Mouse (Mus musculus): ENCODE measurements at regions not wholly inside any gene's neighbourhood (a gene's known extent, or its start where the extent isn't known, plus 50 kb on each side); places are given as distances from the start of the nearest gene placed in this dataset.

- no peak for ATAC-seq (ENCODE audit: insufficient number of reproducible peaks, insufficient read depth, low FRiP score, low TSS enrichment, low read depth)
- H3K27ac ChIP-seq = no peak overlapping the region
- no peaks in the 10 kb centered on the region for H3K9me3 ChIP-seq
- no peak overlapping the region for H3K4me2 ChIP-seq
- no peak overlapping the region for H3K4me3 ChIP-seq (replicated peaks)
- peaks cover 5% of the 10 kb centered on the region; the same call in 1 of the 2 replicates for H3K27me3 ChIP-seq
- H3K4me1 ChIP-seq (replicated peaks) = no peaks in the 10 kb centered on the region
- no peak overlapping the region for H3K9ac ChIP-seq (replicated peaks)
- H3K36me3 ChIP-seq = no peaks in the 10 kb centered on the region
- WGBS = 77% methylated on average over 10 of the region's 10 CpGs
These were observed 209.0 kb upstream of the Btbd3 start for GRCm38 (mm10) chr2:138047361-138047760.

DNA sequence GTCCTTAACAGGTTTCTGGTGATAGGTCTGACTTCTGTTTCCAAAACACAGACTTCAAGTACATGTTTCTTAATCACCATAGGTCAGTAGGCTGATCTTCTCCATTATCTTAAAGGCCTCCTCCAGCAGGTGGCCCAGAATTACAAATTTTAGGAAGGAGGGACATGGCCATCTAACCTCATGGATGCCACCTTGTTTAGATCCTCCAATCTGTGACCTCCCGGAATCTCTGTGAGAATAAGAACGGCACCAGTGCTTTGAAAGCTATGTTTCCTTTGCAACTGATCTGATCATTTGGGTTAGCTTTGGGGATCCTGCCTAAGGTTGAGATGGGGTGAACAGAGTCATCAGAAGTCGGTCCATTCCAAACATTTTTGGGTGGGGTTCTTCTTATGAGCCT lies 209.4 kb upstream of the Btbd3 start:
- Histone ChIP-seq H3K4me3 (replicated peaks) (no peak overlapping the region), H3K4me2 (no peak overlapping the region), H3K27me3 (peaks cover 5% of the 10 kb centered on the region; the same call in 1 of the 2 replicates), H3K27ac (no peak overlapping the region), H3K9me3 (no peaks in the 10 kb centered on the region), H3K4me1 (replicated peaks) (no peaks in the 10 kb centered on the region), H3K9ac (replicated peaks) (no peak overlapping the region), H3K36me3 (no peaks in the 10 kb centered on the region)
- no peak for ATAC-seq (ENCODE audit: insufficient number of reproducible peaks, insufficient read depth, low FRiP score, low TSS enrichment, low read depth)
- WGBS = 92% methylated on average over 3 of the region's 3 CpGs

DNA sequence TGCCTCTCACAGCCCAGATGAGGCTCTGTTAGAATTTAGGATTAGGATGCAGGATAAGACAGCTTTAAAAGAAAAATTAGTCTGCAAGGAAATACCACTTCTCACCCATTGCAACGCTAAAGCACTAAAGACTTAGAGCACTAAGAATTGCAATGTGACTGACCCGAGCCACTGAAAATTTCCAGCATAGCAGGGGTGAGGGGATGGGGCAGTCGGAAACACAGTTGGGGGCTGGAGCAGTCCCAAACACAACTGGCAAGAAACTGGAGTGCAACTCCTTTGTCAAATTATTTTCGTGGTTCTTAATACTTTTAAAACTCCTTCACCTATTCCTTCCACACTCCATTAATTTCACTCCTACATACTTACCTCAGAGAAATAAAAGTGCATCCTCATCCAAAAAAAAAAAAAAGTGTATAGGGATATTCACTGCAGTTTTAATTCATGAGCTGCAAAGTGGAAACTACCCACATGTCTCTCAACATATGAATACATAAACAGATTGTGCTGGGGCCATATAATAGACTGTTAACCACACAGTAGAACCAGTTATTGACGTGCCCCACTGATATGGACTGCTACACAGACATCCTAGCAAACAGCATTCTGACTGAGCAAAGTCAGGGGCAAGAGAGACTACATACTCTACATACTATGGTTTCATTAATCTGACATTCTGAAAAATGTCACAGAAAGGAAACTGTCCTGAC lies 210.3 kb upstream of the Btbd3 start:
- Histone ChIP-seq H3K27me3 (peaks cover 5% of the 10 kb centered on the region; the same call in 1 of the 2 replicates), H3K36me3 (no peaks in the 10 kb centered on the region), H3K4me1 (replicated peaks) (no peaks in the 10 kb centered on the region), H3K4me2 (no peak overlapping the region), H3K9ac (replicated peaks) (no peak overlapping the region), H3K27ac (no peak overlapping the region), H3K9me3 (no peaks in the 10 kb centered on the region), H3K4me3 (replicated peaks) (no peak overlapping the region)
- WGBS = 47% methylated on average over 5 of the region's 5 CpGs
- no peak for ATAC-seq (ENCODE audit: insufficient number of reproducible peaks, insufficient read depth, low FRiP score, low TSS enrichment, low read depth)

- no peaks in the 10 kb centered on the region for H3K27me3 ChIP-seq
- H3K9me3 ChIP-seq = no peaks in the 10 kb centered on the region
- no peak overlapping the region for H3K4me3 ChIP-seq (replicated peaks)
- no peaks in the 10 kb centered on the region for H3K4me1 ChIP-seq (replicated peaks)
- WGBS = 57% methylated on average over 6 of the region's 6 CpGs
- H3K36me3 ChIP-seq = no peaks in the 10 kb centered on the region
- no peak overlapping the region for H3K9ac ChIP-seq (replicated peaks)
- no peak for ATAC-seq (ENCODE audit: insufficient number of reproducible peaks, insufficient read depth, low FRiP score, low TSS enrichment, low read depth)
- H3K27ac ChIP-seq = no peak overlapping the region
- no peak overlapping the region for H3K4me2 ChIP-seq
These were observed 215.7 kb upstream of the Btbd3 start for GRCm38 (mm10) chr2:138040706-138041105.

GRCm38 (mm10) chr2:138040302-138040701 lies 216.1 kb upstream of the Btbd3 start:
- ATAC-seq (ENCODE audit: insufficient number of reproducible peaks, insufficient read depth, low FRiP score, low TSS enrichment, low read depth) = no peak
- no peaks in the 10 kb centered on the region for H3K27me3 ChIP-seq
- H3K9ac ChIP-seq (replicated peaks) = no peak overlapping the region
- H3K4me2 ChIP-seq = no peak overlapping the region
- no peak overlapping the region for H3K27ac ChIP-seq
- WGBS = 75% methylated on average over 5 of the region's 5 CpGs
- no peaks in the 10 kb centered on the region for H3K9me3 ChIP-seq
- no peak overlapping the region for H3K4me3 ChIP-seq (replicated peaks)
- H3K36me3 ChIP-seq = no peaks in the 10 kb centered on the region
- H3K4me1 ChIP-seq (replicated peaks) = no peaks in the 10 kb centered on the region

DNA sequence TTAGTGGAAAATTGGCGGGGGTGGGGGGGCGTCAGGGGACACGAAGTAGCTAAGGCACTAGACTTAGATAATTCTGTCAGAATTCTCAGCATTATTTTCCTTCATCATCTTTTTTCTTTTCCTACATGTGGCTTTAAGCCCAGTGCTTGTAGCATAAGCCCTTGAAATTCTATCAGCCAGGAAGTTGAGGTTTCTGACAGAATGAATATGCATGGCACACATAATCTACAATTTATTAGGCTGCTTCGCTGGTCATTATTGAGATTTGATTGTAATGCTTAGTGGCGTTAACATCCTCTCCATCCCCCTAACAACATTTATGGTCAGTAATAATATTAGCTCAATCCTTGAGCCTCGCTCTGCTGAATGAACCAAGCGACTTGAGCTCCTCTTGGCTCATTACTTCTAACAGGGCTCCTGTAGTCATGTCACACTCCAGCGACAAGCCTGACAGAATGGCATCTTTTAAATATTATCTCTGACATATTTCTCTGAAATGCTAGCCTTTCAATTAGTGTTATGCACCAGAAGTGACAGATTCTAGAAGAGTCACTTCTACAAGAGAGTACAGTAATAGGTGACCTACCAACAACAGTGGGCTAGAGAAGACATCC lies 222.1 kb upstream of the Btbd3 start:
- Histone ChIP-seq H3K36me3 (no peaks in the 10 kb centered on the region), H3K4me3 (replicated peaks) (no peak overlapping the region), H3K27ac (no peak overlapping the region), H3K9ac (replicated peaks) (no peak overlapping the region), H3K27me3 (no peaks in the 10 kb centered on the region), H3K4me2 (no peak overlapping the region), H3K4me1 (replicated peaks) (no peaks in the 10 kb centered on the region), H3K9me3 (no peaks in the 10 kb centered on the region)
- ATAC-seq (ENCODE audit: insufficient number of reproducible peaks, insufficient read depth, low FRiP score, low TSS enrichment, low read depth) = no peak
- 81% methylated on average over 8 of the region's 8 CpGs for WGBS

DNA sequence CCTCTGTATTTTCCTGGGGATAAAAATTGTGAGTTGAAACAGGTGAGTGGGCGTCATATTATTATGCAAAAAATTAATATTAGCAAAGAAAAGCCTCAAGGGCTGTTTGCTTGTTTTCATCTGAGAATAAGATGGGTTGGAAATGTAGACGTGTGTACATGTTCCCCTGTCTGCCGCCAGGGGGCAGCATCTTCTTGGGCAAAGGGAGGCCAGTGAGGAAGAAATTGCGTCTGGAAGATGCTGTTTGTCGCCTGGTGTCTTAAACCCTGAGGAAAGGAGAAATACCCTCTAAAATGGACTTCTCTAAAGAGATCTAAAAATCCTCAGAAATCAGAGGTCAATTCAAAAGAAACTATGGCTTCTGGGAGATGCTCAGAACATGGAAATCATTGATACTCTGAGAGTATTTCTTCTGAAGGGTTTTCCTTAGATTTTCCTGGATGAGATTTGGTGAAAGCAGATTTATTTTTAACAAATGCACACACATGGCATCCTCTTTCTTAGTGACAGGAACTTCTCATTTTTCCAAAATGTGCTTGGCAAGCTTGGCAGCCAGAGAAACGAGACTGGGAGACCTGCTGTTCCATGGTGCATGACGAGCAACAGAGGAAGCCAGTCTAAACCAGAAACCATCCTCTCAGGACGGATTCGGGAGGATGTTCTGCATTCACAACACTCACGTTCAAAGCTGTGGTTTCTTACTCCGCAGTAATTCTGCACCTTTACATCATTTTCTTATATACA lies 222.8 kb upstream of the Btbd3 start:
- Histone ChIP-seq H3K4me3 (replicated peaks) (no peak overlapping the region), H3K27me3 (no peaks in the 10 kb centered on the region), H3K9ac (replicated peaks) (no peak overlapping the region), H3K9me3 (no peaks in the 10 kb centered on the region), H3K4me1 (replicated peaks) (no peaks in the 10 kb centered on the region), H3K36me3 (no peaks in the 10 kb centered on the region), H3K4me2 (no peak overlapping the region), H3K27ac (no peak overlapping the region)
- no peak for ATAC-seq (ENCODE audit: insufficient number of reproducible peaks, insufficient read depth, low FRiP score, low TSS enrichment, low read depth)
- WGBS = 41% methylated on average over 11 of the region's 11 CpGs

- Histone ChIP-seq H3K4me1 (replicated peaks) (no peaks in the 10 kb centered on the region), H3K9me3 (no peaks in the 10 kb centered on the region), H3K27me3 (no peaks in the 10 kb centered on the region), H3K4me3 (replicated peaks) (no peak overlapping the region), H3K36me3 (no peaks in the 10 kb centered on the region), H3K9ac (replicated peaks) (no peak overlapping the region), H3K4me2 (no peak overlapping the region), H3K27ac (no peak overlapping the region)
- ATAC-seq (ENCODE audit: insufficient number of reproducible peaks, insufficient read depth, low FRiP score, low TSS enrichment, low read depth) = no peak
- WGBS = 86% methylated on average over 1 of the region's 1 CpGs
These were observed 229.0 kb upstream of the Btbd3 start for GRCm38 (mm10) chr2:138027411-138027810.

DNA sequence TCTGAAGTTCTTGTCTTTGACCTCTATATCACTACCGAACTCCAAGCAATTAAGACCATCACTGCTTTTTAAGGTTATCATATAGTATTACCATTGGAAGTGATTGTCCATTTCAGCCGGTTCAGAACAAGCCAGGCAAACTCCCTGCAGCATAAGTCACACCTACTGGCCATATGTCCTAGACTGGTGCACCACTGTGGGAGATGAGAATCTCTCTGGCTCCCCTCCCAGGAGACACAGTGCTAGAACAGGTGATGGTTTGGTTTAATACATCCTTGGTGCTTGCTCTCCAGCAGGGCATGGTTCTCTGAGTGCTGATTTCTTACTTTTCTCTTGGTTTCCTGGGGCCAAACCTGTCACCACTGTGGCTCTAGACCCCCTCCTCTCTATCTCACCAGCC lies 232.8 kb upstream of the Btbd3 start:
- H3K27ac ChIP-seq = no peak overlapping the region
- no peak for ATAC-seq (ENCODE audit: insufficient number of reproducible peaks, insufficient read depth, low FRiP score, low TSS enrichment, low read depth)
- H3K9me3 ChIP-seq = no peaks in the 10 kb centered on the region
- no peaks in the 10 kb centered on the region for H3K4me1 ChIP-seq (replicated peaks)
- H3K36me3 ChIP-seq = no peaks in the 10 kb centered on the region
- H3K9ac ChIP-seq (replicated peaks) = no peak overlapping the region
- no peaks in the 10 kb centered on the region for H3K27me3 ChIP-seq
- 75% methylated on average over 2 of the region's 2 CpGs for WGBS
- no peak overlapping the region for H3K4me2 ChIP-seq
- no peak overlapping the region for H3K4me3 ChIP-seq (replicated peaks)

- H3K4me3 ChIP-seq (replicated peaks) = no peak overlapping the region
- 89% methylated on average over 3 of the region's 3 CpGs for WGBS
- H3K36me3 ChIP-seq = no peaks in the 10 kb centered on the region
- H3K4me1 ChIP-seq (replicated peaks) = no peaks in the 10 kb centered on the region
- no peak overlapping the region for H3K4me2 ChIP-seq
- no peak overlapping the region for H3K9ac ChIP-seq (replicated peaks)
- no peak overlapping the region for H3K27ac ChIP-seq
- no peaks in the 10 kb centered on the region for H3K9me3 ChIP-seq
- no peaks in the 10 kb centered on the region for H3K27me3 ChIP-seq
- ATAC-seq (ENCODE audit: insufficient number of reproducible peaks, insufficient read depth, low FRiP score, low TSS enrichment, low read depth) = no peak
These were observed 274.6 kb upstream of the Btbd3 start for GRCm38 (mm10) chr2:137981766-137982165.

GRCm38 (mm10) chr2:137977767-137978166 lies 278.6 kb upstream of the Btbd3 start:
- no peak overlapping the region for H3K27ac ChIP-seq
- H3K27me3 ChIP-seq = no peaks in the 10 kb centered on the region
- H3K4me3 ChIP-seq (replicated peaks) = no peak overlapping the region
- no peaks in the 10 kb centered on the region for H3K36me3 ChIP-seq
- H3K9me3 ChIP-seq = no peaks in the 10 kb centered on the region
- ATAC-seq (ENCODE audit: insufficient number of reproducible peaks, insufficient read depth, low FRiP score, low TSS enrichment, low read depth) = peak; percentile 71; the same call in 1 of the 2 replicates
- 53% methylated on average over 4 of the region's 4 CpGs for WGBS
- H3K9ac ChIP-seq (replicated peaks) = no peak overlapping the region
- no peak overlapping the region for H3K4me2 ChIP-seq
- H3K4me1 ChIP-seq (replicated peaks) = no peaks in the 10 kb centered on the region
